Mouse (Mus musculus): ENCODE results near the gene Dusp13. TPM values are rescaled to one million over a fixed set of nuclear protein-coding genes. Genes with fewer than 3 reads are reported as not detected.

Dusp13 gene
- polyA plus RNA-seq, 1 experiment from 2014 or later: not detected

DNA sequence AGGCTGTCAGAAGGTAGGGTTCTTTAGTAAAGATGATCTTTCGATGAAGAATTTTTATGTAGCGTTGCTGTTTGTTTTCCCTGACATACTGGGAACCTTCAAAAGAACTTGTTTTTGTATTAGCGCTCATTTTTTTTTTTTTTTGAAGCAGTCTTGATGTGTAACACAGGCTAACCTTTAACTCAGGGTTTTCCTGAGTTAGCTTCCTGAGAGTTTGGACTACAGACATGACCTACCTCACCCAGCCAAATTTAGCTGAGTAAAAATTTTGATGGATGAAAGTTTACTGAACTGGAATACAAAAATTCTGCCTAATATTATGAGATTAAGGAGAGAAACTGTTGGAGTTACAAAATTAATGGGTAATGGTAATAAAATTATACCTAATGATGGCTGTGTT is 1.4 kb upstream of the Dusp13 start:
- Histone ChIP-seq H3K27ac (ENCODE audit: low read depth, low read length) (no peak overlapping the region), H3K4me1 (ENCODE audit: control insufficient read depth, insufficient read depth, low read length) (peaks cover 7% of the 10 kb centered on the region; the same call in 1 of the 2 replicates), H3K4me3 (ENCODE audit: low read depth, low read length) (no peak overlapping the region), H3K4me2 (ENCODE audit: low read length) (peak overlapping the region; percentile 70; the same call in 1 of the 2 replicates), H3K9me3 (replicated peaks; ENCODE audit: control insufficient read depth, low read length) (no peaks in the 10 kb centered on the region), H3K27me3 (replicated peaks; ENCODE audit: control insufficient read depth, insufficient read depth, low read length) (no peaks in the 10 kb centered on the region), H3K9ac (ENCODE audit: low read length) (peak overlapping the region; percentile 81; the same call in 1 of the 2 replicates), H3K36me3 (ENCODE audit: control insufficient read depth, insufficient read depth, low read length) (no peaks in the 10 kb centered on the region)
- DNase-seq (ENCODE audit: low spot score) (no peak), ATAC-seq (no peak)
- 95% methylated on average over 3 of the region's 3 CpGs for WGBS

DNA sequence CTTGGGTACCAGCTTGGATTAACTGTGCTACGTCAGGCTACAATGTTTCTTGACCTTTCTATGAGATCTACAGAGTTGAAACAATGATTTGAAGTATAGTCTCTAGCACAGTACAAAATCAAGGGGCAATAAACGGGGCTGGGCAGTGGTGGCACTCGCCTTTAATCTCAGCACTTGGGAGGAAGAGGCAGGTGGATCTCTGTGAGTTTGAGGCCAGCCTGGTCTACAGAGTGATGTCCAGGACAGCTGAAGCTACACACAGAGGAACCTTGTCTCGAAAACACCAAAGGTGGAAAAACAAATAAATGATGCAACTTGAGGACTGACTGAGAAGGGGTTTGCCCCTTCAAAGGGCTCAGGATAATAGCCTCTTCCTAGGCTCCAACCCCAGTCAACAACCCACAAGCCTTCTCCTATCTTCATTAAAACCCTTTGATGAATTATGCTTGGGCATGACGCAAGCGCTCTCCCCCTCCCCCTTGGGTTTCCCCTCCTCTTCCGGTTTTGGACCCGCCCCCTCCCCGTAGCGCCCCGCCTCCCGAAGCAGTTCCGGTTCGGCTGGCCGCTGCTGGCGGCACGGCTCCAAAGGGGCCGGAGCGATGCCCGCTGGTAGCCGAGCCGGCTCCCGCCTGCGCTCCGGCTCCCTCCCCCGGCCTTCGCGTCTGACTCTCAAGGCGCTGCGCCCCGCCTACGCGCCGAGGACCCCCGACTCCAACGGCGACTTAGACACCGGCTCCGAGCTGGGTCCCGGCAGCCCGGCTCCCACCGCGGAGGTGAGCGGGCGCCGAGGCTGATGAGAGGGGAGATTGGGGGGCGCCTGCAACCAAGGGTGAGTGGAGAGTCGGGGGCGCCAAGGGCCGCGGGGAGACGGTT is 737 bp downstream of the Dusp13 start, which contains the start of gene Samd8:
Gene Samd8 (plus strand): TSS at position 524 of the 873 bp plus-strand sequence.
- WGBS: 7% methylated on average over 51 of the region's 52 CpGs
- H3K27me3 ChIP-seq (replicated peaks; ENCODE audit: control insufficient read depth, insufficient read depth, low read length): no peaks in the 10 kb centered on the region
- ATAC-seq: peak; percentile 85

DNA sequence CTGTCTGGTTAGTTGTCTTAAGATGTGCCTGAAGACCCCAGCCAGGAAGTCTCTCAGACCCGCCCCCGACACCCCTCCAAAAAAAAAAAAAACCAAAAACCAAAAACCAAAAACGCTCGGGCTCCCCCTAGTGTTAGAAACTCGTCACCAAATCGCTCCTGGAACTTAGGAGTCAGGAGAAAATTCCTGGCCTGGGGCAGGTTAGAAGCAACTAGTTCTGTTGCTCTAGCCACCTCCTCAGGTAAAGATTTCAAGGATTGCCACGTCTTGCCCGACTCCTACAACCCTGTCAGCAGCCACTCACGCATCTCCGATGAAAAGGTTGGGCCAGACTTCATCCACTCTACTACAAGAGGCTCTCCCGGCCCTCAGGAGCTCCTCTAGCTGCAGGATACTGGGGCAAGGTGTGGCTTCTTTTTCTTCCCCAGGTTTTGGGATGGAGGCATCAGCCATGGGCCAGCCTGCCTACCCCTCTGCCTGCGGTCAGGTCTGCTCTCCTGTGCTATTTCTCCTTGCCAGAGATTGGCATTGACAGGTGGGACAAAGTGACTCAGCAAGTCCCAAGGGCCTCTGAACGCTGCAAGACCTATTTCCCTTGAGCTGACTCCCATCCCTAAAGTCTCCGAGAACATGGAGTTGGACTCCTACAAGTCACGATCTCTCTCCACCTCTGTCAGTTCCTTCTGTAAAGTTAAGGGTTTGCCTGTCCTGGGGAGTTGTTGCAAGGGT is 2.7 kb downstream of the Dusp13 start:
- no peak overlapping the region for H3K4me2 ChIP-seq (ENCODE audit: low read length)
- ATAC-seq (no peak), DNase-seq (ENCODE audit: low spot score) (peak; percentile 41)
- no peaks in the 10 kb centered on the region for H3K27me3 ChIP-seq (replicated peaks; ENCODE audit: control insufficient read depth, insufficient read depth, low read length)
- no peak overlapping the region for H3K9ac ChIP-seq (ENCODE audit: low read length)
- H3K4me3 ChIP-seq (ENCODE audit: low read depth, low read length): no peak overlapping the region
- H3K4me1 ChIP-seq (ENCODE audit: control insufficient read depth, insufficient read depth, low read length): 0 out of 2 replicates have a peak, but pooled peaks cover 7% of the 10 kb centered on the region
- 41% methylated on average over 15 of the region's 15 CpGs for WGBS
- H3K9me3 ChIP-seq (replicated peaks; ENCODE audit: control insufficient read depth, low read length): no peaks in the 10 kb centered on the region
- no peak overlapping the region for H3K27ac ChIP-seq (ENCODE audit: low read depth, low read length)
- H3K36me3 ChIP-seq (ENCODE audit: control insufficient read depth, insufficient read depth, low read length): no peaks in the 10 kb centered on the region

More for the DNA sequence above, 737 bp downstream of the Dusp13 start, which contains the start of gene Samd8:
- Histone ChIP-seq H3K36me3 (ENCODE audit: control insufficient read depth, insufficient read depth, low read length) (no peaks in the 10 kb centered on the region), H3K4me3 (ENCODE audit: low read depth, low read length) (peak within 1 kb of the TSS; percentile 88), H3K27ac (ENCODE audit: low read depth, low read length) (peak within 1 kb of the TSS; percentile 81), H3K4me1 (ENCODE audit: control insufficient read depth, insufficient read depth, low read length) (peaks cover 7% of the 10 kb centered on the region; the same call in 1 of the 2 replicates), H3K9me3 (replicated peaks; ENCODE audit: control insufficient read depth, low read length) (no peaks in the 10 kb centered on the region), H3K9ac (ENCODE audit: low read length) (peak within 1 kb of the TSS; percentile 81), H3K4me2 (ENCODE audit: low read length) (peak within 1 kb of the TSS; percentile 70)
- peak; percentile 93 for DNase-seq (ENCODE audit: low spot score)

GRCm38 (mm10) chr14:21747436-21748141 is 3.4 kb downstream of the Dusp13 start:
- DNase-seq (ENCODE audit: low spot score): no peak
- WGBS: 76% methylated on average over 14 of the region's 14 CpGs
- H3K4me1 ChIP-seq (ENCODE audit: control insufficient read depth, insufficient read depth, low read length): 0 out of 2 replicates have a peak, but pooled peaks cover 7% of the 10 kb centered on the region
- H3K9ac ChIP-seq (ENCODE audit: low read length): no peak overlapping the region
- H3K27ac ChIP-seq (ENCODE audit: low read depth, low read length): no peak overlapping the region
- H3K4me3 ChIP-seq (ENCODE audit: low read depth, low read length): no peak overlapping the region
- H3K4me2 ChIP-seq (ENCODE audit: low read length): no peak overlapping the region
- no peaks in the 10 kb centered on the region for H3K36me3 ChIP-seq (ENCODE audit: control insufficient read depth, insufficient read depth, low read length)
- ATAC-seq: no peak
- H3K9me3 ChIP-seq (replicated peaks; ENCODE audit: control insufficient read depth, low read length): no peaks in the 10 kb centered on the region
- no peaks in the 10 kb centered on the region for H3K27me3 ChIP-seq (replicated peaks; ENCODE audit: control insufficient read depth, insufficient read depth, low read length)

DNA sequence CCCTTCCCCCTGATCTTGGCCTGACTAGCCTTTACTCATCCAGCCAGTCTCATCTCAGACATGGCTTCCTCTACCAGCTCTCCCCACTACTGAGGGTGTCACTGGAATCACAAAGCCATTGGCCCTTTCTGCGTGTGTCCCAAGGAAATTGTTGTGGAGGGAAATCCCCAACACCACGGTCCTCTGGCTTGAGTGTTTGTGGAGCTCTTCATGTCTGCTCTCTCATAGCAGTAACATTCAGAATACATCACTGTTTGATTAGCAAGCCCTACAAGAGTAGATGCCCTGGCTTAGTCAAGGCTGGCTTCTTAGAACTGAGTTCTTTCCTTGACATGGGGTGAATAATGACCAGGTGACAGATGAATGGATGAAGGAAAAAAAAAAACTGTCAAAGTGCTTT is 4.1 kb downstream of the Dusp13 start:
- Histone ChIP-seq H3K27ac (ENCODE audit: low read depth, low read length) (no peak overlapping the region), H3K9me3 (replicated peaks; ENCODE audit: control insufficient read depth, low read length) (no peaks in the 10 kb centered on the region), H3K27me3 (replicated peaks; ENCODE audit: control insufficient read depth, insufficient read depth, low read length) (no peaks in the 10 kb centered on the region), H3K4me3 (ENCODE audit: low read depth, low read length) (no peak overlapping the region), H3K9ac (ENCODE audit: low read length) (no peak overlapping the region), H3K4me2 (ENCODE audit: low read length) (no peak overlapping the region), H3K36me3 (ENCODE audit: control insufficient read depth, insufficient read depth, low read length) (no peaks in the 10 kb centered on the region), H3K4me1 (ENCODE audit: control insufficient read depth, insufficient read depth, low read length) (no peaks in the 10 kb centered on the region)
- ATAC-seq: no peak
- WGBS: 95% methylated on average over 2 of the region's 2 CpGs
- no peak for DNase-seq (ENCODE audit: low spot score)

- ATAC-seq (no peak), DNase-seq (ENCODE audit: low spot score) (no peak)
- Histone ChIP-seq H3K27me3 (replicated peaks; ENCODE audit: control insufficient read depth, insufficient read depth, low read length) (no peaks in the 10 kb centered on the region), H3K9ac (ENCODE audit: low read length) (no peak overlapping the region), H3K4me2 (ENCODE audit: low read length) (no peak overlapping the region), H3K4me3 (ENCODE audit: low read depth, low read length) (no peak overlapping the region), H3K4me1 (ENCODE audit: control insufficient read depth, insufficient read depth, low read length) (no peaks in the 10 kb centered on the region), H3K27ac (ENCODE audit: low read depth, low read length) (no peak overlapping the region), H3K36me3 (ENCODE audit: control insufficient read depth, insufficient read depth, low read length) (no peaks in the 10 kb centered on the region), H3K9me3 (replicated peaks; ENCODE audit: control insufficient read depth, low read length) (no peaks in the 10 kb centered on the region)
- 88% methylated on average over 8 of the region's 8 CpGs for WGBS
Observed at GRCm38 (mm10) chr14:21746251-21746650, 4.7 kb downstream of the Dusp13 start.

DNA sequence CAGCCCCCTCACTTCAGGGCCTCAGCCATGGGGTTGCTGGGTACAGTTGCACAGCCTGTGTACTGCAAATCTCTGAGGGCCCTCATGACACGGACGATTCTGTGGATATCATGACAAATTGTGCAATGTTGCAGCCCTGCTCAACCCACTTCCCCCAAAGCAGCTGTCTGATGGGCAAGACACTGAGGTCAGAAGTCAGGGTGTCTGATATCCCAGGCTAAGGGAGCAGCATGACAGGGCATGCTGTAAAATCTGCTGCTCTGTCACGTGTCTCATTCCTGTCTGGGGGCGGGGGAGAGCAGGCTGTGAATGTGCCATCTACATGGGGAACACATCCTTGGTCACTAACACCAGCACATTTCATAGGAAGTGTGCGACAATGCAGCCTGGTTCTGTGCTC is 5.8 kb downstream of the Dusp13 start:
- Histone ChIP-seq H3K4me1 (ENCODE audit: control insufficient read depth, insufficient read depth, low read length) (no peaks in the 10 kb centered on the region), H3K4me2 (ENCODE audit: low read length) (no peak overlapping the region), H3K27ac (ENCODE audit: low read depth, low read length) (no peak overlapping the region), H3K36me3 (ENCODE audit: control insufficient read depth, insufficient read depth, low read length) (no peaks in the 10 kb centered on the region), H3K4me3 (ENCODE audit: low read depth, low read length) (no peak overlapping the region), H3K9ac (ENCODE audit: low read length) (no peak overlapping the region), H3K27me3 (replicated peaks; ENCODE audit: control insufficient read depth, insufficient read depth, low read length) (no peaks in the 10 kb centered on the region), H3K9me3 (replicated peaks; ENCODE audit: control insufficient read depth, low read length) (no peaks in the 10 kb centered on the region)
- DNase-seq (ENCODE audit: low spot score) (no peak), ATAC-seq (no peak)
- WGBS: 83% methylated on average over 5 of the region's 5 CpGs

DNA sequence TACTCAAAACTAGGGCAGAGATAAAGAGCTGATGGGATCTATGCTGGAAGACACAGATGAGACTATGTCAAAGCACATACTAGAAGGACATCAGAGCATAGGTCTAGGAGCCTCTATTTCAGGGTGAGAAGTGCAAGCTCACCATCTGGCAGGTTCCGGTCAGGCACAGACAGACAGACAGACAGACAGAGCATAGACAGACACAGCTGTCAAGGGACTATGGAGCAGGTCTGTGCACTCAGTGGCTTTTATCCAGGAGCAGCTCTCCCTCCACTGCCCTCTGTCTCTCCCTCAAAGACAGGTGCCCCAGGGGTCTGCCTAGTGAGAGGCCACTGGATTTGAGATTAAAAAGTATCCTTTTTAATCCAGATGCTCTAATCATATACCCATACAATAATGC is 6.8 kb downstream of the Dusp13 start:
- Histone ChIP-seq H3K4me2 (ENCODE audit: low read length) (no peak overlapping the region), H3K27me3 (replicated peaks; ENCODE audit: control insufficient read depth, insufficient read depth, low read length) (no peaks in the 10 kb centered on the region), H3K4me3 (ENCODE audit: low read depth, low read length) (no peak overlapping the region), H3K27ac (ENCODE audit: low read depth, low read length) (no peak overlapping the region), H3K9me3 (replicated peaks; ENCODE audit: control insufficient read depth, low read length) (no peaks in the 10 kb centered on the region), H3K4me1 (ENCODE audit: control insufficient read depth, insufficient read depth, low read length) (no peaks in the 10 kb centered on the region), H3K9ac (ENCODE audit: low read length) (no peak overlapping the region), H3K36me3 (ENCODE audit: control insufficient read depth, insufficient read depth, low read length) (no peaks in the 10 kb centered on the region)
- ATAC-seq (no peak), DNase-seq (ENCODE audit: low spot score) (no peak)
- WGBS: 81% methylated on average over 1 of the region's 1 CpGs

All from forebrain, embryonic 14.5 days (tissue).